Mouse (Mus musculus): ENCODE data around the gene Rprd1b. TPM values are rescaled to one million over a fixed set of nuclear protein-coding genes. Genes with fewer than 3 reads are reported as not detected.

Gene Rprd1b
- polyA plus RNA-seq, 1 experiment from 2014 or later = 43.1 TPM

DNA sequence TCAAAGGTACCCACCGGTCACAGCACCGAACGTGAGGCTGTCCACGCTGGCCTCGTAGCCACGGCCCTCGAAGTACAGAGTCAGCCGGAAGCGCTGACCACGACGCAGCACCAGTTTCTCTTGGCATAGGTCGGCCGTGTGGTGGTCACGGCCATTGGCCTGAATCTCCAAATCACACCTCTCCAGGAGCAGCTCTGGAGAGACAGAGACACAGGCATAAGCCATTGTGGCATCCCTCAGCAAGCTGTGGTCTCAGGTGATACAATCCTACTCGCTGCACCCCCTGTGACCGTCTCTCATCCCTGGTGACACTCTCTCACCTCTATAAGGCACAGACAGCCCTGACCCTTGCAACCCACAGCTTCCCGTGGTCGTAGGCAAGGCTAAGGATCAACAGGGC is 114.7 kb downstream of the Rprd1b start:
- H3K4me1 ChIP-seq (ENCODE audit: control insufficient read depth, insufficient read depth, low read length) = peaks cover 72% of the 10 kb centered on the region
- H3K36me3 ChIP-seq (ENCODE audit: control insufficient read depth, insufficient read depth, low read length) = peaks cover 12% of the 10 kb centered on the region
- 0 out of 2 replicates have a peak overlapping the region, but pooled peaks have one; percentile 73 for H3K4me3 ChIP-seq (ENCODE audit: low read depth, low read length)
- peak overlapping the region; percentile 92 for H3K27ac ChIP-seq (ENCODE audit: low read depth, low read length)
- ATAC-seq (replicated peaks; ENCODE audit: insufficient number of reproducible peaks, low FRiP score, low TSS enrichment) = no peak
- H3K9me3 ChIP-seq (replicated peaks; ENCODE audit: control insufficient read depth, low read length) = no peaks in the 10 kb centered on the region
- peak overlapping the region; percentile 52 for H3K9ac ChIP-seq (ENCODE audit: low read depth, low read length)
- H3K27me3 ChIP-seq (ENCODE audit: control insufficient read depth, insufficient read depth, low read length) = no peaks in the 10 kb centered on the region; the same call in 1 of the 2 replicates
- WGBS (ENCODE audit: insufficient replicate concordance) = 78% methylated on average over 18 of the region's 18 CpGs
- peak overlapping the region; percentile 87 for H3K4me2 ChIP-seq

DNA sequence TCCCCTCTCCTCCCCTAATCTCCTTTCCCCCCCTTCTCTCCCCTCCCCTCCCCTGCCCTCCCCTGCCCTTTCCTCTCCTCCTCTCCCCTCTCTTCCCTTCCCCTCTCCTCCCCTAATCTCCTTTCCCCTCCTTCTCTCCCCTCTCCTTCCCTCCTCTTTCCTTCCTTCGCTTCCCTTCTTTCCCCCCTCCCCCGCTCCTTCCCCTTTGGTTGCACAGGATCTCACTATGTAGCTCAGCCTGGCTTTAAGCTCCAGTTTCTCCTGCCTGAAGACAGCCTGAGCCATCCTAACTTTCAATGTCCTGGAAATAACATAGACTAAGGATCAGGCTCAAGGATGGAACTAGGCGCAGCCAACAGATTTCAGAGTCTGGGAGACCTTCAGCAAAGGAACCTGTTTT is 115.5 kb downstream of the Rprd1b start:
- ATAC-seq (replicated peaks; ENCODE audit: insufficient number of reproducible peaks, low FRiP score, low TSS enrichment) = no peak
- Histone ChIP-seq H3K9ac (ENCODE audit: low read depth, low read length) (peak overlapping the region; percentile 82), H3K4me1 (ENCODE audit: control insufficient read depth, insufficient read depth, low read length) (peaks cover 68% of the 10 kb centered on the region)

DNA sequence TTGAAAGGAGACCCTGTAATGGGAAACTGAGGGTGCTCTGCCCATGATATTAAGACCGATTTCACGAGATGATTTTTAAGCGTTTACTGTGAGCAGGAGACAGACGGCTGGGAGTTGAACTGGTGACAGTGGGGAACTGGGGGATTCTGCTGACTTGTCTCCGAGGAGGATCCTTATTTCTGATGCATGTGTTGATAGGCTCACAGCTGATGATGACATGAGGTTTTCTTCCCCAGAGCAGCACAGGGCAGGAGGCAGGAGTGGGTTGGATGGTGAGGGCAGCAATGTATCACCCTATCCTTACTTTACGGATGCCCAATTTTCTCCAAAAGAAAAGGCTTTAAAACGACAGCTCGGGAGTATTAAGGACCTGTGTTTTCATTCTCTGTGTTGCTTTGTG is 116.0 kb downstream of the Rprd1b start:
- peak overlapping the region; percentile 92 for H3K27ac ChIP-seq (ENCODE audit: low read depth, low read length)
- H3K36me3 ChIP-seq (ENCODE audit: control insufficient read depth, insufficient read depth, low read length) = 0 out of 2 replicates have a peak, but pooled peaks cover 3% of the 10 kb centered on the region
- H3K9me3 ChIP-seq (replicated peaks; ENCODE audit: control insufficient read depth, low read length) = no peaks in the 10 kb centered on the region
- peak overlapping the region; percentile 87 for H3K4me2 ChIP-seq
- H3K27me3 ChIP-seq (ENCODE audit: control insufficient read depth, insufficient read depth, low read length) = no peaks in the 10 kb centered on the region; the same call in 1 of the 2 replicates
- 53% methylated on average over 8 of the region's 8 CpGs for WGBS (ENCODE audit: insufficient replicate concordance)
- H3K4me1 ChIP-seq (ENCODE audit: control insufficient read depth, insufficient read depth, low read length) = peaks cover 63% of the 10 kb centered on the region
- ATAC-seq (replicated peaks; ENCODE audit: insufficient number of reproducible peaks, low FRiP score, low TSS enrichment) = no peak
- peak overlapping the region; percentile 82 for H3K9ac ChIP-seq (ENCODE audit: low read depth, low read length)
- peak overlapping the region; percentile 73 for H3K4me3 ChIP-seq (ENCODE audit: low read depth, low read length)

More for the DNA sequence above, 115.5 kb downstream of the Rprd1b start:
- peak overlapping the region; percentile 73 for H3K4me3 ChIP-seq (ENCODE audit: low read depth, low read length)
- H3K36me3 ChIP-seq (ENCODE audit: control insufficient read depth, insufficient read depth, low read length) = peaks cover 7% of the 10 kb centered on the region; the same call in 1 of the 2 replicates
- no peaks in the 10 kb centered on the region; the same call in 1 of the 2 replicates for H3K27me3 ChIP-seq (ENCODE audit: control insufficient read depth, insufficient read depth, low read length)
- H3K9me3 ChIP-seq (replicated peaks; ENCODE audit: control insufficient read depth, low read length) = no peaks in the 10 kb centered on the region
- 51% methylated on average over 3 of the region's 3 CpGs for WGBS (ENCODE audit: insufficient replicate concordance)
- H3K4me2 ChIP-seq = peak overlapping the region; percentile 87
- peak overlapping the region; percentile 92 for H3K27ac ChIP-seq (ENCODE audit: low read depth, low read length)

DNA sequence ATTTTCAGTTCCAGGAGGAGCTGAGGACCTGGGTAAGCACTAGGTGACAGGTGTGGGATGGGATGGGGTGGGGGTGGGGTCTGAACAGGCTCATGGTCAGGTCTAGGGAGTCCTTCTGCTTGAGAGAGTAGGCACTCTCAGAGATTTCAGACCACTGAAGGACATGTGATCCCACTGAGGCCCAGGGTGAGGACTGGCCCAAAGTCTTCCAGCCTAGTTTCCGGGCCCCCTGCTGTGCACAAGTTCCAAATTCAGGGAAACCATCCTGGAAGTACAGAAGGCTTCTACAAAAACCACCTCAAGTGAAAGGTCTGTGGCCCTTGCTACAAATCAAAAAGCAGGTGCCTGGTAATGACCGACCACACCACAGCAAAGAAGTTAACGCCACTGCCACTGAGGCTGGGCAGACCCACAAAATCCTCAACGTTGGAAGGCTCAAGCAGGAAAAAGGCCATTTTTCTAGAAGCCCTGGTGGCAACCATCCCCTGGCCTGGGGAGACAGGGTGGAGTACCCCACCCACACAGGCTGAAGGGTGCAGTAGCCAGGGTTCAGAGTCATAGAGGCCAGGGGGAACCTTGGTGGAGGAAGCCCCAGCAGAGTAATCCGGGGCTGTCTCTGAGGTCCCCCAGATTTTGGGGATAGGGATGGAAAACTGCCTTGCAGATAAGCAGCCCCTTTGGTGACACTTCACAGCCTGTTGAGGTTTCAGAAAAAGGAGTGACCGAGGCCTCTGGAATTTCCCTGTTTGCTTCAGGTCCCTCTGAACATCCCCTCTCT is 116.6 kb downstream of the Rprd1b start:
- Histone ChIP-seq H3K27ac (ENCODE audit: low read depth, low read length) (peak overlapping the region; percentile 92), H3K4me2 (peak overlapping the region; percentile 87), H3K36me3 (ENCODE audit: control insufficient read depth, insufficient read depth, low read length) (0 out of 2 replicates have a peak, but pooled peaks cover 3% of the 10 kb centered on the region), H3K9me3 (replicated peaks; ENCODE audit: control insufficient read depth, low read length) (no peaks in the 10 kb centered on the region), H3K4me1 (ENCODE audit: control insufficient read depth, insufficient read depth, low read length) (peaks cover 57% of the 10 kb centered on the region), H3K4me3 (ENCODE audit: low read depth, low read length) (peak overlapping the region; percentile 73), H3K9ac (ENCODE audit: low read depth, low read length) (peak overlapping the region; percentile 82), H3K27me3 (ENCODE audit: control insufficient read depth, insufficient read depth, low read length) (no peaks in the 10 kb centered on the region; the same call in 1 of the 2 replicates)
- no peak for ATAC-seq (replicated peaks; ENCODE audit: insufficient number of reproducible peaks, low FRiP score, low TSS enrichment)
- 63% methylated on average over 6 of the region's 6 CpGs for WGBS (ENCODE audit: insufficient replicate concordance)

DNA sequence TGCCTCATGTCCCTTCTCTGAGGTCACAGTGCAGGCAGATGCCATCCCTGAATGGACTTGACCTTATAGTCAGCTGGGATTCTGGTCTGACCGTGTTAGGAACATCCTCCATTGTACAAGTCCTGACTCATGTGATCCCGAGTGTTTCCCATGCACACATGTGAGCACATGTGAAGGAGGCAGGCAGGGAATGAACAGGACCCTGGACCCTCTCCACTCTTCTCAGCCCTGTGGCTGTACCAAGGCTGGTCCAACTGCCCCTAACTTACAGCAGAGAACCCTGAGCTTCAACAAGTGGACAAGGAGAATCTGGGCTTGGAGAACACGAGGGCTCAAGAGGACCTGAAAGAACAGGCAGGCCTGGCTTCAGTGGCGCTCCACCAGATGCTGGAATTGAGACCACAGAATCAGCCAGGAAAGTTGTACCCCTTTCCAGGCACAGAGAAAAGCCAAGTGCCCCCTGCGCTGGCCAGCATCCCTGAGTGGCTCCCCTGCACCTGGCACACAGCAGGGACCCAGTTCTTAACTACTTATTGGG is 117.3 kb downstream of the Rprd1b start:
- Histone ChIP-seq H3K36me3 (ENCODE audit: control insufficient read depth, insufficient read depth, low read length) (0 out of 2 replicates have a peak, but pooled peaks cover 3% of the 10 kb centered on the region), H3K4me2 (peak overlapping the region; percentile 87), H3K9ac (ENCODE audit: low read depth, low read length) (peak overlapping the region; percentile 82), H3K27me3 (ENCODE audit: control insufficient read depth, insufficient read depth, low read length) (no peaks in the 10 kb centered on the region; the same call in 1 of the 2 replicates), H3K27ac (ENCODE audit: low read depth, low read length) (peak overlapping the region; percentile 92), H3K4me1 (ENCODE audit: control insufficient read depth, insufficient read depth, low read length) (peaks cover 50% of the 10 kb centered on the region), H3K9me3 (replicated peaks; ENCODE audit: control insufficient read depth, low read length) (no peaks in the 10 kb centered on the region), H3K4me3 (ENCODE audit: low read depth, low read length) (peak overlapping the region; percentile 73)
- ATAC-seq (replicated peaks; ENCODE audit: insufficient number of reproducible peaks, low FRiP score, low TSS enrichment) = no peak
- WGBS (ENCODE audit: insufficient replicate concordance) = 53% methylated on average over 5 of the region's 5 CpGs

DNA sequence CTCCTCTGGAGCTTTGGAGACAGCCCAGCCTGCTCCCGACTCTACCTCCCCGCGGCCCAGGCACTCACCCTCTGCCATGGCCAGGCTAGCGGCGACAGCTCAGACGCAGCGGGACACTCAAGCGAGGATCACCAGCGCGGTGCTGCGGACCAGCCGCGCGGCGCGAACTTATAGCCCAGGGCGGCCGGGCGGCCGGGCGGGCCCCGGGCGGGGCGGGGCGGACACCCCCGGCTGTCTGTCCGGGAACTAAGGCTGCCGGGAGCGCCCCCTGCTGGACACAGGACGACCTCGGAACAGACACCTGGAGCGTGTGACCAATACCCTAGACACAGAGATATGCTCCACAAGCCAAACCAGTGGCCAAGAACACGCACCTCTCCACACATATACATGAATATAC is 117.9 kb downstream of the Rprd1b start, which contains the start of gene Tgm2:
TSS of gene Tgm2 (minus strand) at position 214 of the 400 bp plus-strand sequence.
- Histone ChIP-seq H3K4me2 (peak within 1 kb of the TSS; percentile 87), H3K36me3 (ENCODE audit: control insufficient read depth, insufficient read depth, low read length) (0 out of 2 replicates have a peak, but pooled peaks cover under 1% of the 10 kb centered on the region), H3K27me3 (ENCODE audit: control insufficient read depth, insufficient read depth, low read length) (no peaks in the 10 kb centered on the region; the same call in 1 of the 2 replicates), H3K27ac (ENCODE audit: low read depth, low read length) (peak within 1 kb of the TSS; percentile 92), H3K9me3 (replicated peaks; ENCODE audit: control insufficient read depth, low read length) (no peaks in the 10 kb centered on the region), H3K4me3 (ENCODE audit: low read depth, low read length) (peak within 1 kb of the TSS; percentile 73), H3K4me1 (ENCODE audit: control insufficient read depth, insufficient read depth, low read length) (peaks cover 44% of the 10 kb centered on the region), H3K9ac (ENCODE audit: low read depth, low read length) (peak within 1 kb of the TSS; percentile 82)
- peak; percentile 58 for ATAC-seq (replicated peaks; ENCODE audit: insufficient number of reproducible peaks, low FRiP score, low TSS enrichment)
- WGBS (ENCODE audit: insufficient replicate concordance) = 1% methylated on average over 31 of the region's 33 CpGs

DNA sequence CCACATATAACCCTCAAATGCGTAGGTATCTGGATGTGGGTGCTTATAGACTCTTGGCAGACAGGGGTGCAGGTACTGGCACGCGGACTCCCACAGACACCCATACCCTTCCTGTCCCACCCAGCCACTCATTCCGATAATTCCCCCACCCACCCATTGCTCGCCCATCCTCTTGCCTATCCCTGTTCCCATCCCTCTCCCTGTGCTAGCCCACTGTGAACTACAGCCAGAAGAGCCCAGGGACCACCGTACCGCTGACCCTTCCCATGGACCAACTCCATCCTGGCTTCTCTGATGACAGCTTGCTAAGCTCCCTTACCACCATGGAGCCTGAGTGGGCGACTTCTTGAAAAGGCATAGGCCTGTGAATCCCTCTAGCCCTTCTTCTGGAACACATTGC is 118.7 kb downstream of the Rprd1b start:
- Histone ChIP-seq H3K4me1 (ENCODE audit: control insufficient read depth, insufficient read depth, low read length) (peaks cover 36% of the 10 kb centered on the region), H3K4me3 (ENCODE audit: low read depth, low read length) (no peak overlapping the region), H3K9ac (ENCODE audit: low read depth, low read length) (no peak overlapping the region), H3K9me3 (replicated peaks; ENCODE audit: control insufficient read depth, low read length) (no peaks in the 10 kb centered on the region), H3K36me3 (ENCODE audit: control insufficient read depth, insufficient read depth, low read length) (no peaks in the 10 kb centered on the region), H3K27ac (ENCODE audit: low read depth, low read length) (no peak overlapping the region), H3K4me2 (no peak overlapping the region), H3K27me3 (ENCODE audit: control insufficient read depth, insufficient read depth, low read length) (no peaks in the 10 kb centered on the region; the same call in 1 of the 2 replicates)
- WGBS (ENCODE audit: insufficient replicate concordance) = 87% methylated on average over 8 of the region's 8 CpGs
- ATAC-seq (replicated peaks; ENCODE audit: insufficient number of reproducible peaks, low FRiP score, low TSS enrichment) = no peak

DNA sequence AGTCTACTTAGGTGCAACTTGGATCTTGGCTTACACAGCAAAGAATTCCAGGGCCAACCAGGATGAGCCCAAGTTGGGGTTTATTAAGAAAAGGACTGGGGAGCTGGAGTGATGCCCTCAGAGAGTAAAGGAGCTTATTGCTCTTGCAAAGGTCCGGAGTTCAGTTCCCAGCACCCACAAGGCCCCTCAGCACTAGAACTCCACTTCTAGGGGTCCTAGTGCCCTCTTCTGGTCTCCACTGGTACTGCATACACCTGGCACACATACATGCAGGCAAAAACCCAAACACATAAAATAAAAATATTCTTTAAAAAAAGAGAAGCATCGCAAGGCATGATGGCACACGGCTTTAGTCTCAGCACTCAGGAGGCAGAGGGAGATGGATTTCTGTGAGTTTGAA is 122.8 kb downstream of the Rprd1b start:
- H3K27me3 ChIP-seq (ENCODE audit: control insufficient read depth, insufficient read depth, low read length) = no peaks in the 10 kb centered on the region; the same call in 1 of the 2 replicates
- H3K36me3 ChIP-seq (ENCODE audit: control insufficient read depth, insufficient read depth, low read length) = no peaks in the 10 kb centered on the region
- H3K4me1 ChIP-seq (ENCODE audit: control insufficient read depth, insufficient read depth, low read length) = peaks cover 17% of the 10 kb centered on the region
- 90% methylated on average over 3 of the region's 3 CpGs for WGBS (ENCODE audit: insufficient replicate concordance)
- H3K4me2 ChIP-seq = no peak overlapping the region
- no peak overlapping the region for H3K4me3 ChIP-seq (ENCODE audit: low read depth, low read length)
- no peak overlapping the region for H3K9ac ChIP-seq (ENCODE audit: low read depth, low read length)
- no peak overlapping the region for H3K27ac ChIP-seq (ENCODE audit: low read depth, low read length)
- no peaks in the 10 kb centered on the region for H3K9me3 ChIP-seq (replicated peaks; ENCODE audit: control insufficient read depth, low read length)
- no peak for ATAC-seq (replicated peaks; ENCODE audit: insufficient number of reproducible peaks, low FRiP score, low TSS enrichment)

All from heart, embryonic 11.5 days (tissue).